Mouse (Mus musculus): ENCODE data around the gene H2al2a.

GRCm38 (mm10) chr2:18027448-18028139 lies 30.8 kb upstream of the H2al2a start:
- TF ChIP-seq CTCF (IDR thresholded peaks at IDR 0.05; ENCODE audit: low read depth) (peak; percentile 98), EP300 (IDR thresholded peaks at IDR 0.05; ENCODE audit: low read depth) (no peak)
